In genomic region chr9:107654585-107654984, GRCm38 (mm10) we compare ENCODE assay signal across 27 mouse cellular contexts. TPM values are rescaled to one million over a fixed set of nuclear protein-coding genes. Genes with fewer than 3 reads are reported as not detected.
"Had no signal": no experiment of that assay in that cellular context is flagged by ENCODE, and none has a peak within 500 bp of the region (broad histone marks: within the 10 kb centered on the region; RNA-seq: fewer than 3 reads in every experiment).

No protein-coding gene starts in this region.

- H3K4me2 ChIP-seq: heart, embryonic 12.5 days; hindbrain, embryonic 13.5 days; hindbrain, embryonic 15.5 days; limb, embryonic 13.5 days; limb, embryonic 15.5 days; liver, embryonic 13.5 days; liver, embryonic 15.5 days had no signal

- H3K9ac ChIP-seq: heart, embryonic 12.5 days; hindbrain, embryonic 13.5 days; hindbrain, embryonic 15.5 days; limb, embryonic 13.5 days; limb, embryonic 15.5 days; liver, embryonic 13.5 days; liver, embryonic 15.5 days had no signal

- H3K36me3 ChIP-seq: heart, embryonic 10.5 days; heart, embryonic 12.5 days; hindbrain, embryonic 13.5 days; hindbrain, embryonic 15.5 days; limb, embryonic 13.5 days; limb, embryonic 15.5 days; liver, embryonic 13.5 days had no signal

- H3K27ac ChIP-seq: gastrocnemius, adult 2 months; heart, embryonic 10.5 days; hindbrain, embryonic 13.5 days; hindbrain, embryonic 15.5 days; hindbrain, postnatal 0 days; limb, embryonic 13.5 days; limb, embryonic 15.5 days; liver, embryonic 13.5 days had no signal

- ATAC-seq: hindbrain, postnatal 0 days had no signal

- H3K4me3 ChIP-seq: gastrocnemius, adult 2 months; heart, embryonic 10.5 days; heart, embryonic 12.5 days; hindbrain, embryonic 13.5 days; hindbrain, embryonic 15.5 days; limb, embryonic 13.5 days; limb, embryonic 15.5 days; liver, embryonic 13.5 days; liver, embryonic 15.5 days had no signal

- H3K27me3 ChIP-seq: hindbrain, embryonic 13.5 days; hindbrain, embryonic 15.5 days; limb, embryonic 13.5 days; limb, embryonic 15.5 days; liver, embryonic 13.5 days had no signal

- H3K4me1 ChIP-seq: liver, embryonic 13.5 days had no signal

- DNase-seq: gastrocnemius, adult 2 months; gastrocnemius, postnatal 10 days; gastrocnemius, postnatal 25 days; heart, adult 18-20 months; heart, postnatal 14 days; heart, postnatal 36 days; kidney, adult 18-20 months; kidney, adult 8-10 months; kidney, postnatal 14 days; kidney, postnatal 36 days; layer of hippocampus, adult 9-11 months; layer of hippocampus, postnatal 36 days; left cerebral cortex, postnatal 4 days; liver, embryonic 13.5 days had no signal

- H3K9me3 ChIP-seq: heart, embryonic 10.5 days; heart, embryonic 12.5 days; hindbrain, embryonic 13.5 days; hindbrain, embryonic 15.5 days; limb, embryonic 13.5 days; limb, embryonic 15.5 days; liver, embryonic 13.5 days; liver, embryonic 15.5 days had no signal

RNA-seq across cellular contexts. Expression of gene Slc38a3, which starts 14.7 kb away (rescaled TPM):
- total RNA-seq: granulocyte monocyte progenitor cell, adult 5-6 weeks; hematopoietic stem cell, adult 5-6 weeks had no signal

RNA-seq across cellular contexts. Expression of gene Gnat1, which starts 24.9 kb away (rescaled TPM):
- total RNA-seq: gastrocnemius, adult 2 months; gastrocnemius, postnatal 10 days; gastrocnemius, postnatal 25 days; gastrocnemius, postnatal 4 days; granulocyte monocyte progenitor cell, adult 5-6 weeks; heart, adult 18-20 months; heart, adult 8-10 months; heart, postnatal 14 days; heart, postnatal 36 days; hematopoietic stem cell, adult 5-6 weeks; layer of hippocampus, adult 18-20 months; layer of hippocampus, postnatal 36 days had no signal

RNA-seq across cellular contexts. Expression of gene Sema3b, which starts 45.6 kb away (rescaled TPM):
- total RNA-seq: granulocyte monocyte progenitor cell, adult 5-6 weeks; hematopoietic stem cell, adult 5-6 weeks had no signal

RNA-seq across cellular contexts. Expression of gene Sema3f, which starts 55.7 kb away (rescaled TPM):
- total RNA-seq: granulocyte monocyte progenitor cell, adult 5-6 weeks had no signal
